Mouse (Mus musculus) limb, embryonic 15.5 days (tissue): ENCODE results near the gene Psmd5. TPM values are rescaled to one million over a fixed set of nuclear protein-coding genes. Genes with fewer than 3 reads are reported as not detected.

ENCODE experiments used
- ATAC-seq: fragments of 200-750 bp; cut with Nextera tagmentation; 2 replicates; pipeline ENCODE4 v1.8.0; 2017; ENCODE audit warnings: low read depth, moderate TSS enrichment; ENCODE audit not compliant: insufficient number of reproducible peaks, low FRiP score, low TSS enrichment
- H3K27ac ChIP-seq: fragments of 300-500 bp; sonication (generic); 2 replicates; pipeline ENCODE4 v1.5.1; 2015; ENCODE audit warnings: moderate library complexity, mild to moderate bottlenecking, inconsistent platforms
- H3K27me3 ChIP-seq: fragments of 300-500 bp; sonication (generic); 2 replicates; pipeline ENCODE4 v1.6.1; 2015; ENCODE audit warnings: inconsistent platforms
- H3K36me3 ChIP-seq: fragments of 300-500 bp; sonication (generic); 2 replicates; pipeline ENCODE4 v1.6.1; 2015; ENCODE audit warnings: inconsistent platforms
- H3K4me1 ChIP-seq: fragments of 300-500 bp; sonication (generic); 2 replicates; pipeline ENCODE4 v1.6.1; 2015; ENCODE audit warnings: inconsistent platforms
- H3K4me2 ChIP-seq: fragments of 300-500 bp; sonication (generic); 2 replicates; pipeline ENCODE4 v1.6.1; 2015; ENCODE audit warnings: mild to moderate bottlenecking, inconsistent platforms
- H3K4me3 ChIP-seq: fragments of 300-500 bp; sonication (generic); 2 replicates; pipeline ENCODE4 v1.5.1; 2015; ENCODE audit warnings: mild to moderate bottlenecking, inconsistent platforms
- H3K9ac ChIP-seq: fragments of 300-500 bp; sonication (generic); 2 replicates; pipeline ENCODE4 v1.6.1; 2015; ENCODE audit warnings: inconsistent platforms
- H3K9me3 ChIP-seq: fragments of 300-500 bp; sonication (generic); 2 replicates; pipeline ENCODE4 v1.6.1; 2016; ENCODE audit warnings: inconsistent platforms
- WGBS: fragments of 180-500 bp; shearing (Covaris S2); methylation state at CpG from one replicate; pipeline ENCODE4 v1.1.7; 2015; 5-methylcytosine and 5-hydroxymethylcytosine counted together
- polyA plus RNA-seq: library from polyadenylated mRNA; unstranded; fragments of >200 nt; fragmentation: Nextera tagmentation; extraction: Ambion mirVana; gene quantifications from 2 replicates; pipeline ENCODE4 v1.2.1, GENCODE M21; 2015

Gene Psmd5
- polyA plus RNA-seq, 1 experiment from 2014 or later: 98.0 TPM

GRCm38 (mm10) chr2:34906426-34906825 is 31.7 kb upstream of the Psmd5 start:
- Histone ChIP-seq H3K4me3 (no peak overlapping the region), H3K36me3 (peaks cover 12% of the 10 kb centered on the region), H3K9me3 (no peaks in the 10 kb centered on the region), H3K4me2 (no peak overlapping the region), H3K9ac (no peak overlapping the region), H3K27me3 (peaks cover 29% of the 10 kb centered on the region), H3K27ac (no peak overlapping the region), H3K4me1 (peaks cover 24% of the 10 kb centered on the region)
- WGBS: 59% methylated on average over 6 of the region's 6 CpGs
- ATAC-seq: no peak

- Histone ChIP-seq H3K4me1 (peaks cover 27% of the 10 kb centered on the region), H3K27ac (peak overlapping the region; percentile 70), H3K27me3 (peaks cover 17% of the 10 kb centered on the region; the same call in 1 of the 2 replicates), H3K9me3 (no peaks in the 10 kb centered on the region), H3K4me3 (peak overlapping the region; percentile 36), H3K36me3 (peaks cover 7% of the 10 kb centered on the region), H3K4me2 (peak overlapping the region; percentile 63), H3K9ac (no peak overlapping the region)
- ATAC-seq: peak; percentile 97
- under 1% methylated on average over 34 of the region's 34 CpGs for WGBS
These were observed 30.2 kb upstream of the Psmd5 start for GRCm38 (mm10) chr2:34904849-34905542.

GRCm38 (mm10) chr2:34903652-34904405 is 29.1 kb upstream of the Psmd5 start:
- Histone ChIP-seq H3K36me3 (peaks cover 7% of the 10 kb centered on the region), H3K9me3 (no peaks in the 10 kb centered on the region), H3K4me3 (no peak overlapping the region), H3K4me1 (peaks cover 27% of the 10 kb centered on the region), H3K4me2 (no peak overlapping the region), H3K27me3 (peaks cover 11% of the 10 kb centered on the region; the same call in 1 of the 2 replicates), H3K9ac (no peak overlapping the region), H3K27ac (no peak overlapping the region)
- no peak for ATAC-seq
- 81% methylated on average over 4 of the region's 4 CpGs for WGBS

- no peak overlapping the region for H3K27ac ChIP-seq
- ATAC-seq: no peak
- H3K9ac ChIP-seq: no peak overlapping the region
- H3K4me2 ChIP-seq: no peak overlapping the region
- WGBS: 84% methylated on average over 7 of the region's 7 CpGs
- H3K27me3 ChIP-seq: peaks cover 10% of the 10 kb centered on the region; the same call in 1 of the 2 replicates
- peaks cover 7% of the 10 kb centered on the region for H3K36me3 ChIP-seq
- H3K4me1 ChIP-seq: peaks cover 27% of the 10 kb centered on the region
- H3K4me3 ChIP-seq: no peak overlapping the region
- H3K9me3 ChIP-seq: no peaks in the 10 kb centered on the region
These were observed 28.4 kb upstream of the Psmd5 start for GRCm38 (mm10) chr2:34903191-34903590.

- Histone ChIP-seq H3K36me3 (peaks cover 7% of the 10 kb centered on the region), H3K9ac (no peak overlapping the region), H3K4me1 (peaks cover 27% of the 10 kb centered on the region), H3K9me3 (no peaks in the 10 kb centered on the region), H3K4me2 (no peak overlapping the region), H3K27me3 (peaks cover 10% of the 10 kb centered on the region; the same call in 1 of the 2 replicates), H3K4me3 (no peak overlapping the region), H3K27ac (no peak overlapping the region)
- ATAC-seq: no peak
- 77% methylated on average over 6 of the region's 6 CpGs for WGBS
These were observed 28.0 kb upstream of the Psmd5 start for GRCm38 (mm10) chr2:34902731-34903130.

- Histone ChIP-seq H3K4me3 (no peak overlapping the region), H3K27ac (no peak overlapping the region), H3K9me3 (no peaks in the 10 kb centered on the region), H3K36me3 (peaks cover 7% of the 10 kb centered on the region), H3K27me3 (peaks cover 9% of the 10 kb centered on the region; the same call in 1 of the 2 replicates), H3K4me1 (peaks cover 26% of the 10 kb centered on the region), H3K4me2 (no peak overlapping the region), H3K9ac (no peak overlapping the region)
- WGBS: 68% methylated on average over 4 of the region's 4 CpGs
- ATAC-seq: no peak
These were observed 27.0 kb upstream of the Psmd5 start for GRCm38 (mm10) chr2:34901726-34902125.

GRCm38 (mm10) chr2:34900412-34900811 is 25.6 kb upstream of the Psmd5 start:
- WGBS: 74% methylated on average over 1 of the region's 1 CpGs

GRCm38 (mm10) chr2:34899682-34900081 is 24.9 kb upstream of the Psmd5 start:
- Histone ChIP-seq H3K4me1 (peaks cover 17% of the 10 kb centered on the region), H3K9ac (no peak overlapping the region), H3K4me2 (no peak overlapping the region), H3K4me3 (no peak overlapping the region), H3K36me3 (peaks cover 7% of the 10 kb centered on the region), H3K27me3 (peaks cover 6% of the 10 kb centered on the region; the same call in 1 of the 2 replicates), H3K9me3 (no peaks in the 10 kb centered on the region), H3K27ac (no peak overlapping the region)
- no peak for ATAC-seq
- WGBS: 81% methylated on average over 11 of the region's 11 CpGs

More at GRCm38 (mm10) chr2:34900412-34900811, 25.6 kb upstream of the Psmd5 start:
- Histone ChIP-seq H3K4me3 (no peak overlapping the region), H3K9ac (no peak overlapping the region), H3K9me3 (no peaks in the 10 kb centered on the region), H3K27me3 (peaks cover 6% of the 10 kb centered on the region; the same call in 1 of the 2 replicates), H3K4me2 (no peak overlapping the region), H3K4me1 (peaks cover 21% of the 10 kb centered on the region), H3K27ac (no peak overlapping the region), H3K36me3 (peaks cover 7% of the 10 kb centered on the region)
- no peak for ATAC-seq

- H3K4me2 ChIP-seq: no peak overlapping the region
- H3K9ac ChIP-seq: no peak overlapping the region
- ATAC-seq: no peak
- H3K36me3 ChIP-seq: peaks cover 7% of the 10 kb centered on the region
- H3K27ac ChIP-seq: no peak overlapping the region
- 24% methylated on average over 10 of the region's 10 CpGs for WGBS
- H3K4me3 ChIP-seq: no peak overlapping the region
- H3K9me3 ChIP-seq: no peaks in the 10 kb centered on the region
- H3K27me3 ChIP-seq: peaks cover 6% of the 10 kb centered on the region; the same call in 1 of the 2 replicates
- 0 out of 2 replicates have a peak, but pooled peaks cover 4% of the 10 kb centered on the region for H3K4me1 ChIP-seq
These were observed 23.1 kb upstream of the Psmd5 start for GRCm38 (mm10) chr2:34897820-34898219.

- H3K27me3 ChIP-seq: peaks cover 6% of the 10 kb centered on the region; the same call in 1 of the 2 replicates
- no peak overlapping the region for H3K27ac ChIP-seq
- 69% methylated on average over 17 of the region's 17 CpGs for WGBS
- 0 out of 2 replicates have a peak, but pooled peaks cover 3% of the 10 kb centered on the region for H3K4me1 ChIP-seq
- peaks cover 2% of the 10 kb centered on the region for H3K36me3 ChIP-seq
- H3K4me2 ChIP-seq: no peak overlapping the region
- no peak overlapping the region for H3K4me3 ChIP-seq
- no peak overlapping the region for H3K9ac ChIP-seq
- no peaks in the 10 kb centered on the region for H3K9me3 ChIP-seq
- no peak for ATAC-seq
These were observed 22.2 kb upstream of the Psmd5 start for GRCm38 (mm10) chr2:34896821-34897460.

GRCm38 (mm10) chr2:34895503-34896113 is 20.8 kb upstream of the Psmd5 start:
- no peaks in the 10 kb centered on the region; the same call in 1 of the 2 replicates for H3K36me3 ChIP-seq
- no peak for ATAC-seq
- peaks cover 6% of the 10 kb centered on the region; the same call in 1 of the 2 replicates for H3K27me3 ChIP-seq
- no peak overlapping the region for H3K27ac ChIP-seq
- no peak overlapping the region for H3K9ac ChIP-seq
- WGBS: 84% methylated on average over 19 of the region's 19 CpGs
- no peak overlapping the region for H3K4me2 ChIP-seq
- H3K4me3 ChIP-seq: no peak overlapping the region
- no peaks in the 10 kb centered on the region for H3K9me3 ChIP-seq
- 0 out of 2 replicates have a peak, but pooled peaks cover 3% of the 10 kb centered on the region for H3K4me1 ChIP-seq
